Mouse (Mus musculus) olfactory bulb, adult 2 months (tissue): ENCODE measurements at regions not wholly inside any gene's neighbourhood (a gene's known extent, or its start where the extent isn't known, plus 50 kb on each side); places are given as distances from the start of the nearest gene placed in this dataset.

Experiments used
- H3K27ac ChIP-seq: fragments of 200-500 bp; 2 replicates; pipeline ENCODE4 v1.5.1; 2012; ENCODE audit warnings: low read depth, low read length; ENCODE audit not compliant: insufficient read depth
- H3K4me1 ChIP-seq: fragments of 200-500 bp; 2 replicates; pipeline ENCODE4 v1.6.1; 2012; ENCODE audit warnings: low read length; ENCODE audit not compliant: control insufficient read depth, insufficient read depth
- H3K4me3 ChIP-seq: fragments of 200-500 bp; 2 replicates; pipeline ENCODE4 v1.5.1; 2012; ENCODE audit warnings: mild to moderate bottlenecking, low read depth, low read length, moderate library complexity; ENCODE audit not compliant: insufficient read depth
- CTCF ChIP-seq: fragments of 200-500 bp; IDR thresholded peaks from 2 replicates; pipeline ENCODE4 v1.5.1; 2012; ENCODE audit warnings: low read depth, mild to moderate bottlenecking, low read length, moderate library complexity; ENCODE audit not compliant: insufficient read depth
- POLR2A ChIP-seq: fragments of 200-500 bp; IDR thresholded peaks from 2 replicates; pipeline ENCODE4 v1.6.1; 2012; ENCODE audit warnings: mild to moderate bottlenecking, low read depth, low read length, moderate library complexity; ENCODE audit not compliant: insufficient read depth
- WGBS: fragments of 180-500 bp; shearing (Covaris S2); methylation state at CpG from one replicate; pipeline ENCODE4 v1.1.7; 2018; 5-methylcytosine and 5-hydroxymethylcytosine counted together

GRCm38 (mm10) chr7:124455659-124456058, 473.0 kb downstream of the Hs3st4 start:
- Histone ChIP-seq H3K4me3 (no peak overlapping the region), H3K27ac (no peak overlapping the region), H3K4me1 (no peaks in the 10 kb centered on the region)
- TF ChIP-seq POLR2A (no peak), CTCF (no peak)
- WGBS = 91% methylated on average over 3 of the region's 3 CpGs

GRCm38 (mm10) chr7:124487326-124487725, 504.7 kb downstream of the Hs3st4 start:
- TF ChIP-seq CTCF (no peak), POLR2A (no peak)
- no peaks in the 10 kb centered on the region for H3K4me1 ChIP-seq
- no peak overlapping the region for H3K4me3 ChIP-seq
- 78% methylated on average over 1 of the region's 1 CpGs for WGBS
- no peak overlapping the region for H3K27ac ChIP-seq

GRCm38 (mm10) chr7:124491109-124491793, 508.6 kb downstream of the Hs3st4 start:
- no peak for TF ChIP-seq CTCF
- TF ChIP-seq POLR2A = no peak
- Histone ChIP-seq H3K4me1 (no peaks in the 10 kb centered on the region), H3K4me3 (no peak overlapping the region), H3K27ac (no peak overlapping the region)
- WGBS = 59% methylated on average over 3 of the region's 3 CpGs

GRCm38 (mm10) chr7:124491851-124492390, 509.3 kb downstream of the Hs3st4 start:
- no peak for TF ChIP-seq CTCF
- TF ChIP-seq POLR2A = no peak
- WGBS = 100% methylated on average over 3 of the region's 3 CpGs

GRCm38 (mm10) chr7:124500636-124501035, 518.0 kb downstream of the Hs3st4 start:
- H3K4me1 ChIP-seq = no peaks in the 10 kb centered on the region
- H3K27ac ChIP-seq = no peak overlapping the region
- TF ChIP-seq CTCF (no peak), POLR2A (no peak)
- 78% methylated on average over 3 of the region's 3 CpGs for WGBS
- no peak overlapping the region for H3K4me3 ChIP-seq

More at GRCm38 (mm10) chr7:124491851-124492390, 509.3 kb downstream of the Hs3st4 start:
- Histone ChIP-seq H3K27ac (no peak overlapping the region), H3K4me1 (no peaks in the 10 kb centered on the region), H3K4me3 (no peak overlapping the region)

GRCm38 (mm10) chr7:124502760-124503159, 520.1 kb downstream of the Hs3st4 start:
- H3K4me3 ChIP-seq = no peak overlapping the region
- WGBS = 75% methylated on average over 5 of the region's 5 CpGs
- no peak for TF ChIP-seq POLR2A
- TF ChIP-seq CTCF = no peak

GRCm38 (mm10) chr7:124549038-124549437, 566.4 kb downstream of the Hs3st4 start:
- no peak for TF ChIP-seq CTCF
- TF ChIP-seq POLR2A = no peak
- no peak overlapping the region for H3K4me3 ChIP-seq
- WGBS = 82% methylated on average over 1 of the region's 1 CpGs

More at GRCm38 (mm10) chr7:124502760-124503159, 520.1 kb downstream of the Hs3st4 start:
- Histone ChIP-seq H3K27ac (no peak overlapping the region), H3K4me1 (no peaks in the 10 kb centered on the region)

GRCm38 (mm10) chr7:124557213-124557612, 574.5 kb downstream of the Hs3st4 start:
- TF ChIP-seq POLR2A (no peak), CTCF (no peak)
- Histone ChIP-seq H3K27ac (no peak overlapping the region), H3K4me3 (no peak overlapping the region), H3K4me1 (no peaks in the 10 kb centered on the region)

More at GRCm38 (mm10) chr7:124549038-124549437, 566.4 kb downstream of the Hs3st4 start:
- H3K27ac ChIP-seq = no peak overlapping the region
- H3K4me1 ChIP-seq = no peaks in the 10 kb centered on the region

- no peak for TF ChIP-seq POLR2A
- TF ChIP-seq CTCF = no peak
- no peak overlapping the region for H3K4me3 ChIP-seq
- H3K4me1 ChIP-seq = no peaks in the 10 kb centered on the region
- no peak overlapping the region for H3K27ac ChIP-seq
These were observed 588.1 kb downstream of the Hs3st4 start for GRCm38 (mm10) chr7:124570804-124571203.
